Mouse (Mus musculus) liver, adult 2 months (tissue): ENCODE data around the gene Cybb.

Experiments
- CTCF ChIP-seq: fragments of 200-500 bp; IDR thresholded peaks from 2 replicates; pipeline ENCODE4 v1.5.1; 2011; ENCODE audit warnings: low read depth, low read length, control low read depth
- POLR2A ChIP-seq: fragments of 200-500 bp; IDR thresholded peaks from 2 replicates; pipeline ENCODE4 v1.6.1; 2011; ENCODE audit warnings: low read length, control low read depth; ENCODE audit not compliant: insufficient read depth; ENCODE audit errors: extremely low read depth

- no peak for TF ChIP-seq CTCF
- no peak for TF ChIP-seq POLR2A
These were observed 26.2 kb downstream of the Cybb start for GRCm38 (mm10) chrX:9461399-9461798.
